Mouse (Mus musculus): ENCODE measurements around the gene Shc1. TPM values are rescaled to one million over a fixed set of nuclear protein-coding genes. Genes with fewer than 3 reads are reported as not detected.

The Shc1 gene
- polyA plus RNA-seq, 1 experiment from 2014 or later = 14.4 TPM

DNA sequence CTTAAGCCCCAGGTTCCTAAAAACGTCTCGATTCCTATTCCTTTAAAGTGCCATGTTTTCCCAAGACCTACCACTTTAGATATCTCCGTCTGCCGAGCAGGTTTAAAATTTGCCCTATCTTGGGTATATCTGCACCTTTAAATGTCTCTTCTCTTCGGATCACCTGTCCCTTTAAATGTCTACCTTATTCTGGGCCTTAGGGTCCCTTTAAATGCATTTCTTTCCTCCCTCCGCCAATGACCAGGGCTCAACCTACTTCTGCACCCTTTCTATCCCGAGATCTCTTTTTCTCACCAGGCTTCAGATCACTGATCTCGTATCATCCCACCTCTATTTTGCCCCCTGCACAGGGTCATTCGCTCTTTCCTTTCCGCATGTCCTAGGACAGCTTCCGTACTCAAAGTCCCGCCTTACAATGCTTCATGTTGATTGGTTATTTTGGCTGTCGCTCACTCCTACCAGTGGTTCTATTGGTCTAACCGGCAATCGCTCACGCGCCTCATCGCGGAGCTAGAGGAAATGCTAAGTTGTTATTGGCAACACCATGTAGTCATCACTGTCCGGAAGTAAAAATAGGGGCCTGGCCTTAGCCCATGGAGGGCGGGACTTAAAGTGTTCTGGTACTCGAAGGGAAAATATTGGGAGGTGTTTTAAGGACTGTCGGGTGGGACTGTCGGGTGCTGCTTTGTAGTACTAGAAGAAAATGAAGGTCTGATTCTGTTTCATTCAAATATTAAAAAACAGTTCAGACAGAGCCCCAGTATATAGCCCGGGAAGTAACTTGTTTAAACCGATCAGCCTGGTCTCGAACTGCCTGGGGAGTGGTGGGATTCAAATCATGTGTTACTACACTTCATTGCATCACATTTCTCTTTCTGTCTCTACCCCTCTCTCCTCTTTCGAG is 6.5 kb upstream of the Shc1 start, which contains the start of gene Flad1:
TSS of gene Flad1 (minus strand) at position 381 of the 904 bp plus-strand sequence.
- H3K4me3 ChIP-seq (replicated peaks; ENCODE audit: low read length) = peak within 1 kb of the TSS; percentile 59
- no peaks in the 10 kb centered on the region for H3K9me3 ChIP-seq (ENCODE audit: control insufficient read depth, low read length)
- peak within 1 kb of the TSS; percentile 53 for H3K4me2 ChIP-seq (ENCODE audit: low read length)
- peaks cover 14% of the 10 kb centered on the region for H3K4me1 ChIP-seq (replicated peaks; ENCODE audit: control insufficient read depth, insufficient read depth, low read length)
- H3K9ac ChIP-seq (replicated peaks; ENCODE audit: low read depth, low read length) = peak within 1 kb of the TSS; percentile 62
- ATAC-seq = peak; percentile 100
- H3K27ac ChIP-seq (ENCODE audit: low read length) = peak within 1 kb of the TSS; percentile 42; the same call in 1 of the 2 replicates
- no peaks in the 10 kb centered on the region for H3K27me3 ChIP-seq (replicated peaks; ENCODE audit: control insufficient read depth, insufficient read depth, low read length)
- 7% methylated on average over 28 of the region's 28 CpGs for WGBS
- H3K36me3 ChIP-seq (ENCODE audit: control insufficient read depth, insufficient read depth) = peaks cover 12% of the 10 kb centered on the region; the same call in 1 of the 2 replicates

DNA sequence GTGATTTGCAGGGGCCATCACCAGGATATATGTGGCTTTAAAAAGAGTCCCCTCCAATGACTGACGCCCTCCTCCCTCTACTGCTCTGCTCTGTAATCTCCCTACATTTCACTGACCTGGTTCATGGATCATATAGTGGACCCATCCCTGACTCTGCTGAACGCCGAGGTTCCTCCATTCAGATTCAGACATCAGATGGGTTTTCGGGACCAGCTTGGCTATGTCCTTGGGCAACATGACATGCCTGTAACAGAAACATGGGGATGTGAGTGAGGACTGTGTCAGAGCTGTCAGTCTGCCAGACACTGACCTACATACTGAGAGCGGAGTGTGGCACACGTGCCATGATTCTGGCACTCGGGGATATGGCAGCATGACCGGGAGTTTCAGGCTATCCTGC is 2.1 kb upstream of the Shc1 start:
- Histone ChIP-seq H3K27me3 (replicated peaks; ENCODE audit: control insufficient read depth, insufficient read depth, low read length) (no peaks in the 10 kb centered on the region), H3K4me2 (ENCODE audit: low read length) (no peak overlapping the region), H3K9me3 (ENCODE audit: control insufficient read depth, low read length) (no peaks in the 10 kb centered on the region), H3K4me3 (replicated peaks; ENCODE audit: low read length) (no peak overlapping the region), H3K9ac (replicated peaks; ENCODE audit: low read depth, low read length) (no peak overlapping the region), H3K4me1 (replicated peaks; ENCODE audit: control insufficient read depth, insufficient read depth, low read length) (peaks cover 27% of the 10 kb centered on the region), H3K27ac (ENCODE audit: low read length) (no peak overlapping the region), H3K36me3 (ENCODE audit: control insufficient read depth, insufficient read depth) (peaks cover 9% of the 10 kb centered on the region; the same call in 1 of the 2 replicates)
- WGBS = 97% methylated on average over 8 of the region's 8 CpGs
- ATAC-seq = no peak

DNA sequence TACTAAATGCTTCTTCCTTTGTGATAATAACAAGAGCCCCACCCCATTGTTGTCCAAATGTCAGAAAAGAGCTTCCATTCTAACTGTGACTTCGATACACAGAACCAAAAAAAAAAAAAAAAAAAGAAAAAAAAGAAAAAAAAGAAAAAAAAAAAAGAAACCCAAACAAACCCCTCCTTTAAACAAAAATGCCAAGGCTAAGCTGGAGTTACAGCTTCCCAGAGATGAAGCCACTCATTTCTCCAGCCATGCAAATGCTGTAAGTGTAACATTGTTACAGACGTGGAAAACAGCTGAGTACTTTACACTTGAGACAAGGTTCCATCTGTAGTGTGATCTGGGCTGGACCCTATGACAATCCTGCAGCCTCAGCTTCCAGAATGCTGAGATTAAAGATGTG is 1.1 kb upstream of the Shc1 start:
- peak overlapping the region; percentile 91 for H3K4me2 ChIP-seq (ENCODE audit: low read length)
- no peaks in the 10 kb centered on the region for H3K27me3 ChIP-seq (replicated peaks; ENCODE audit: control insufficient read depth, insufficient read depth, low read length)
- H3K4me1 ChIP-seq (replicated peaks; ENCODE audit: control insufficient read depth, insufficient read depth, low read length) = peaks cover 32% of the 10 kb centered on the region
- 15% methylated on average over 2 of the region's 2 CpGs for WGBS
- H3K36me3 ChIP-seq (ENCODE audit: control insufficient read depth, insufficient read depth) = peaks cover 9% of the 10 kb centered on the region; the same call in 1 of the 2 replicates
- peak overlapping the region; percentile 54; the same call in 1 of the 2 replicates for H3K27ac ChIP-seq (ENCODE audit: low read length)
- peak overlapping the region; percentile 33 for H3K9ac ChIP-seq (replicated peaks; ENCODE audit: low read depth, low read length)
- H3K9me3 ChIP-seq (ENCODE audit: control insufficient read depth, low read length) = no peaks in the 10 kb centered on the region
- no peak for ATAC-seq
- peak overlapping the region; percentile 75 for H3K4me3 ChIP-seq (replicated peaks; ENCODE audit: low read length)

DNA sequence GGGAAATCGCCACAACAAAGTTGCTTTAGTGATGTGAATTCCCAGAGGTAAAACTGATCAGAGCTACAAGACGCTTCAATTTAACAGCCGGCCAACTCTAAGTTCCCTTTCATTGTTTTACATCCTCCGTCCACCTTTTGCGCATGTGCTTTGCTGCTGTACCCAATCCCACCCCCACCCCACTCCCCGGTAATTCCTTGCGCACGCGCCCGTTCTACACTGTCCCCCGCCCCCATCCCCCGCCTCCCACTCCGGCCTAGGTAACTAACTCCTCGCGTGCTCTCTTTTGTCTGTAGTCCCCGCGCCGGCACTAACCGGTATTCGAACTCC is 438 bp upstream of the Shc1 start:
- H3K27me3 ChIP-seq (replicated peaks; ENCODE audit: control insufficient read depth, insufficient read depth, low read length) = no peaks in the 10 kb centered on the region
- peak overlapping the region; percentile 33 for H3K9ac ChIP-seq (replicated peaks; ENCODE audit: low read depth, low read length)
- peak overlapping the region; percentile 91 for H3K4me2 ChIP-seq (ENCODE audit: low read length)
- H3K4me1 ChIP-seq (replicated peaks; ENCODE audit: control insufficient read depth, insufficient read depth, low read length) = peaks cover 34% of the 10 kb centered on the region
- under 1% methylated on average over 20 of the region's 20 CpGs for WGBS
- peak; percentile 62 for ATAC-seq
- H3K36me3 ChIP-seq (ENCODE audit: control insufficient read depth, insufficient read depth) = peaks cover 9% of the 10 kb centered on the region; the same call in 1 of the 2 replicates
- H3K9me3 ChIP-seq (ENCODE audit: control insufficient read depth, low read length) = no peaks in the 10 kb centered on the region
- H3K4me3 ChIP-seq (replicated peaks; ENCODE audit: low read length) = peak overlapping the region; percentile 75
- peak overlapping the region; percentile 56 for H3K27ac ChIP-seq (ENCODE audit: low read length)

DNA sequence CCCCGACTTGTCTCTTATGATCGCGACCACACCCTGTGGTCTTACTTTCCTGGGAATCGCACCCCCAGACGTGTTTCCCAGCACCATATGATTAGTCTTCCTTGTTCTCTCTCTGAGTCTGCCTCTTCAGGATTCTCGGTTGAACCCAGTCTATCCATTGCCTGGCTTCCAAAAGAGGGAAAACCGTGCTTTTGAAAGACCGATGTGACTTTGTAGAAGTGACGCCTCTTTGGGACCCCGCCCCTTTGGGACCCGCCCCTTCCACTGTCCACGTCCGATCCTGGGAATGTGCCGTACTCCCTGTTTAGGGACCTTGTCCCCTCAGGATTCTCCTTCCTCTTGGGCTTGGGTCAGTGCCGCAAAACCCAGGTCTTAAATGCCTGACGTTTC is 613 bp downstream of the Shc1 start:
- ATAC-seq = peak; percentile 2
- Histone ChIP-seq H3K9ac (replicated peaks; ENCODE audit: low read depth, low read length) (peak overlapping the region; percentile 57), H3K4me1 (replicated peaks; ENCODE audit: control insufficient read depth, insufficient read depth, low read length) (peaks cover 34% of the 10 kb centered on the region), H3K27me3 (replicated peaks; ENCODE audit: control insufficient read depth, insufficient read depth, low read length) (no peaks in the 10 kb centered on the region), H3K4me3 (replicated peaks; ENCODE audit: low read length) (peak overlapping the region; percentile 75), H3K9me3 (ENCODE audit: control insufficient read depth, low read length) (no peaks in the 10 kb centered on the region), H3K36me3 (ENCODE audit: control insufficient read depth, insufficient read depth) (peaks cover 9% of the 10 kb centered on the region; the same call in 1 of the 2 replicates), H3K4me2 (ENCODE audit: low read length) (peak overlapping the region; percentile 91), H3K27ac (ENCODE audit: low read length) (peak overlapping the region; percentile 74)
- 0% methylated on average over 16 of the region's 16 CpGs for WGBS

DNA sequence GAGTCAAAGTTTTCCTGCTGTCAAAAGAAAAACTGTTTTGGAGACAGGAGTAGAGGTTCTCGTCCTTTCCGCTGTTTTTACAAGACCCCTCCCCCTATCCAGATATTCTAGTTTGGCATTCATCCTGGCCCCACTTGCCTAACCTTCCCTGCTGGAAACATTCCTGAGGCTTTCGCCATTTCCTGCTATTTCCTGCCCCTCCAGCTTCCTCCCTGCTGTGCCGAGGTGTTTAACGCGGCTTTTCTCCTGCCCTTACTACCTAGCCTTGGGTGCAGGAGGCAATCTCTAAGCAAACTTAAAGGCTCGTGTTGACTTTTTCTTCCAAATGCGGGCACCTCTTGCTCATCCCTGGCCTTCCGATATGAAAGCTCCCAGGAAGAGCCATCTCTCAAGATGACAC is 1.3 kb downstream of the Shc1 start:
- Histone ChIP-seq H3K4me2 (ENCODE audit: low read length) (peak overlapping the region; percentile 91), H3K4me3 (replicated peaks; ENCODE audit: low read length) (peak overlapping the region; percentile 75), H3K4me1 (replicated peaks; ENCODE audit: control insufficient read depth, insufficient read depth, low read length) (peaks cover 34% of the 10 kb centered on the region), H3K27me3 (replicated peaks; ENCODE audit: control insufficient read depth, insufficient read depth, low read length) (no peaks in the 10 kb centered on the region), H3K27ac (ENCODE audit: low read length) (peak overlapping the region; percentile 74), H3K9ac (replicated peaks; ENCODE audit: low read depth, low read length) (peak overlapping the region; percentile 57), H3K9me3 (ENCODE audit: control insufficient read depth, low read length) (no peaks in the 10 kb centered on the region), H3K36me3 (ENCODE audit: control insufficient read depth, insufficient read depth) (peaks cover 9% of the 10 kb centered on the region; the same call in 1 of the 2 replicates)
- 2% methylated on average over 9 of the region's 9 CpGs for WGBS
- no peak for ATAC-seq

DNA sequence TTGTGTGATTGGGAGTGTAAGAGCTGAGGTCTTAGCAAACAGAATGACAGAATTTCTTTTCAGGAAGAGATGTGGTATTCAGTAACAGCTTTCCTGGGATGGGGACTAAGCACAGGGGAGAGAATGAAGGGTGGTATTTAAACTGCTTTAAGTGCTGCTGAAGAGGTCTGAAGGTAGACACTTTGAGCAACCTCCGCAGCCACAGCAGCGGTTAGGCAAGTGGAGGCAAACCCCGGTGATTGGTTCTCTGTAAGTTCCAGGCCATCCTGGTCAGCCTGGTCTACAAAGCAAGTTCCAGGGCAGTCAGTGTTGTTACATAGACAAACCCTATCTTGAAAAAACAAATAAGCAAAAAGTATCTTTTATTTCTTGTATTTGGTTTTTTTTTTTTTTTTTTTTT is 1.7 kb downstream of the Shc1 start:
- peak overlapping the region; percentile 91 for H3K4me2 ChIP-seq (ENCODE audit: low read length)
- H3K27ac ChIP-seq (ENCODE audit: low read length) = no peak overlapping the region
- WGBS = 38% methylated on average over 3 of the region's 3 CpGs
- H3K27me3 ChIP-seq (replicated peaks; ENCODE audit: control insufficient read depth, insufficient read depth, low read length) = no peaks in the 10 kb centered on the region
- H3K9me3 ChIP-seq (ENCODE audit: control insufficient read depth, low read length) = no peaks in the 10 kb centered on the region
- H3K36me3 ChIP-seq (ENCODE audit: control insufficient read depth, insufficient read depth) = peaks cover 5% of the 10 kb centered on the region; the same call in 1 of the 2 replicates
- H3K9ac ChIP-seq (replicated peaks; ENCODE audit: low read depth, low read length) = 0 out of 2 replicates have a peak overlapping the region, but pooled peaks have one; percentile 57
- no peak for ATAC-seq
- H3K4me1 ChIP-seq (replicated peaks; ENCODE audit: control insufficient read depth, insufficient read depth, low read length) = peaks cover 34% of the 10 kb centered on the region
- no peak overlapping the region; the same call in 1 of the 2 replicates for H3K4me3 ChIP-seq (replicated peaks; ENCODE audit: low read length)

DNA sequence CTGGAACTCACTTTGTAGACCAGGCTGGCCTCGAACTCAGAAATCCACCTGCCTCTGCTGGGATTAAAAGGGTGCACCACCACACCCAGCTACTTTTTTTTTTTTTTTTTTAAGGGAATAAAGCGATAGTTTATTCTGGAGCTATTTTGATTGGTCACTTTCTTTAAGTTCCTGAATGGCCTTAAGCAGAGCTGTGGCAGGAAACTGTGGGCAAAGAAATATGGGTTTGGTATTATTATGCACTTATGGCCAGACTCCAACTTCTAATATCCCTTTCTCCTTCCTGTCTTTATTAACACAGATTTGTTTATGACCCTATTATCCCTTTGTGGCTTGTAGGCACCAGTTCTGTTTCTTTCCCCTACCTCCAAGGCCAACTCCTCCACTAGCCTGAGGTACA is 2.2 kb downstream of the Shc1 start:
- no peaks in the 10 kb centered on the region for H3K27me3 ChIP-seq (replicated peaks; ENCODE audit: control insufficient read depth, insufficient read depth, low read length)
- WGBS = 67% methylated on average over 2 of the region's 2 CpGs
- ATAC-seq = no peak
- H3K27ac ChIP-seq (ENCODE audit: low read length) = no peak overlapping the region
- no peak overlapping the region for H3K4me2 ChIP-seq (ENCODE audit: low read length)
- 0 out of 2 replicates have a peak, but pooled peaks cover 2% of the 10 kb centered on the region for H3K36me3 ChIP-seq (ENCODE audit: control insufficient read depth, insufficient read depth)
- H3K9ac ChIP-seq (replicated peaks; ENCODE audit: low read depth, low read length) = no peak overlapping the region
- H3K9me3 ChIP-seq (ENCODE audit: control insufficient read depth, low read length) = no peaks in the 10 kb centered on the region
- H3K4me1 ChIP-seq (replicated peaks; ENCODE audit: control insufficient read depth, insufficient read depth, low read length) = peaks cover 34% of the 10 kb centered on the region
- no peak overlapping the region for H3K4me3 ChIP-seq (replicated peaks; ENCODE audit: low read length)

DNA sequence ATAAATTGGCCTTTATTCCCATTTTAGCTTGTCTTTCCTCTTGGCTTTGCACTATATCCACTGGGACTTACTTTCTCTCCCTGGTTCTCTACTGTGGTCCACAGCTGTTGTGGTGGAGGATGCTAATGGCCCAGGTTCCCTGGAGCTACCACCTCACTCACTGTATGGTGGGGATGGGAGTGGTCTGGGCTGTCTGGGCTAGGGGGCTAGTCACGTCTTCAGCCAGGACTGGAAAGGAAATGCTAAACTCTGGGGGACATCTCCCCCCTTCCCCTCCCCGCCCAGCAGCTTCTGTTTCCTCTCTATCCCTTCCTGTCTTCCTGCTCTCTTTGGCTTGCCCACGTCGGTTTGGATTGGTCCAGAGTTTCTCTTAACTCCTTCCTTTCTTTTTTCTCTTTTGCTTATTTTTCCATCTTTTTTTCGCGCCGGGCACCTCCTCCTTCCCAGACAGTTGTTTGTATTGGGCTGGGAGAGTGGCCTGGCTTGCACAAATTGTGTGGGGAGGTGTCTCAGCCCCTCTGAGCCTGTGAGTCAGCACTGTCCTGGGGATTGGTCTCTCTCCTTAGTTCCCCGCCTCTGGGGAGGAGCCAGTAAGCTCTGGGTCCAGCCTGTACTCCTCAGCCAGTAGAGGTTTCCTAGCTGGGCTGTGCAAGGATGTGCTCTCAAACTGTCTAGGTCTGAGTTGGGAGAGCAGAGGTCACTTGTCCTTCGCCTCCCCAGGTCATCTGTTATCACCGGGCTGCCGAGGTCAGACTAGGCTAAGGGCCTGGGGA is 2.9 kb downstream of the Shc1 start:
- H3K36me3 ChIP-seq (ENCODE audit: control insufficient read depth, insufficient read depth) = no peaks in the 10 kb centered on the region
- no peaks in the 10 kb centered on the region for H3K9me3 ChIP-seq (ENCODE audit: control insufficient read depth, low read length)
- peak overlapping the region; percentile 27 for H3K4me3 ChIP-seq (replicated peaks; ENCODE audit: low read length)
- peak overlapping the region; percentile 35 for H3K9ac ChIP-seq (replicated peaks; ENCODE audit: low read depth, low read length)
- H3K27ac ChIP-seq (ENCODE audit: low read length) = no peak overlapping the region
- no peaks in the 10 kb centered on the region for H3K27me3 ChIP-seq (replicated peaks; ENCODE audit: control insufficient read depth, insufficient read depth, low read length)
- peak overlapping the region; percentile 47 for H3K4me2 ChIP-seq (ENCODE audit: low read length)
- H3K4me1 ChIP-seq (replicated peaks; ENCODE audit: control insufficient read depth, insufficient read depth, low read length) = peaks cover 34% of the 10 kb centered on the region
- WGBS = 8% methylated on average over 11 of the region's 11 CpGs
- ATAC-seq = no peak
